14 mouse cellular contexts compared by ENCODE assay signal in the genomic region with DNA sequence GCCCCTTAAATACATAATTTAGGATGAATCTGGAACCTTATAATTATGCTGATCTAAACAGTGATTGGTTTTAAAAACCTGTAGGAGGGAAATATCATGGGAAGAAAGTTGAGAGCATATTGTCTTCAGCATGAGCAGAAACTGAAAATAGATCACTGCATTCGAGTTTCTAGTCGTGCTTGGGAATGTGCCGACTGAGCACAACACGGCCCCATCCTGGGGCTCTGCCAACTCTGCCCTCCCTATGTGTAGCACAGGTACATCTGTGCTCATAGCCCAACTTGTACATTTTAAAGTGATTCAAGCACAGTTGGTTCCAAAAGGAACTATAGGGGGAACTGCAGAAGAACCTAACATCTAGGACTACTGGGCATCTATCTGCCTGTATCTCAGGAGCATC.
DNase-seq lines count a peak whose midpoint lies in the region.
"Had no signal": no experiment of that assay in that cellular context is flagged by ENCODE, and none has a peak within 500 bp of the region (broad histone marks: within the 10 kb centered on the region; RNA-seq: fewer than 3 reads in every experiment).

No protein-coding gene starts in this region.

- WGBS in forebrain, embryonic 10.5 days, result 85% methylated on average over 4 of the region's 4 CpGs

- no peak overlapping the region for H3K27ac ChIP-seq in forebrain, embryonic 10.5 days
- H3K27ac ChIP-seq: embryonic facial prominence, embryonic 13.5 days; heart, embryonic 13.5 days; hindbrain, embryonic 15.5 days; midbrain, embryonic 12.5 days had no signal

- no peak overlapping the region for H3K4me3 ChIP-seq in forebrain, embryonic 10.5 days
- H3K4me3 ChIP-seq: embryonic facial prominence, embryonic 13.5 days; heart, embryonic 13.5 days; hindbrain, embryonic 15.5 days; midbrain, embryonic 12.5 days had no signal

- H3K9me3 ChIP-seq in forebrain, embryonic 10.5 days, result no peaks in the 10 kb centered on the region
- H3K9me3 ChIP-seq: embryonic facial prominence, embryonic 13.5 days; heart, embryonic 13.5 days; hindbrain, embryonic 15.5 days; midbrain, embryonic 12.5 days had no signal

- no peaks in the 10 kb centered on the region for H3K27me3 ChIP-seq in forebrain, embryonic 10.5 days (ENCODE audit: poor library complexity, severe bottlenecking)
- H3K27me3 ChIP-seq: embryonic facial prominence, embryonic 13.5 days; heart, embryonic 13.5 days; hindbrain, embryonic 15.5 days; midbrain, embryonic 12.5 days had no signal

- H3K36me3 ChIP-seq in forebrain, embryonic 10.5 days (replicated peaks), result no peaks in the 10 kb centered on the region
- H3K36me3 ChIP-seq: embryonic facial prominence, embryonic 13.5 days; heart, embryonic 13.5 days; hindbrain, embryonic 15.5 days; midbrain, embryonic 12.5 days had no signal

- DNase-seq in cerebellum, postnatal 10 days, result peak; percentile 10 to 30
- DNase-seq in cerebellum, postnatal 4 days (ENCODE audit: low spot score in 2 of 2), result no peak
- peak; percentile 27 to 34 for DNase-seq in frontal cortex, postnatal 14 days (ENCODE audit: low spot score in 2 of 2)
- DNase-seq in layer of hippocampus, postnatal 25 days (ENCODE audit: extremely low spot score in 1 of 2, low spot score in 1 of 2), result peak; percentile 24 to 42
- DNase-seq in left cerebral cortex, postnatal 4 days, result peak; percentile 11
- DNase-seq in B cell, adult 2 months, result no peak
- DNase-seq in forebrain, embryonic 10.5 days (ENCODE audit: extremely low spot score, low spot score), result no peak
- DNase-seq in cerebellum, adult 11 months, result no peak
- DNase-seq: cerebellum, postnatal 36 days; lung, postnatal 14 days had no signal

- no peaks in the 10 kb centered on the region for H3K4me1 ChIP-seq in forebrain, embryonic 10.5 days
- H3K4me1 ChIP-seq: embryonic facial prominence, embryonic 13.5 days; heart, embryonic 13.5 days; hindbrain, embryonic 15.5 days; midbrain, embryonic 12.5 days had no signal

- intact Hi-C loops in left cerebral cortex, postnatal 4 days (cut with DNase I), result no loop called here

Comparison
In these comparisons a context has a peak if more than half of its experiments do, and no peak if none do; other contexts are left out.
1. DNase-seq: peak in cerebellum, postnatal 10 days (2 of 2), frontal cortex, postnatal 14 days (2 of 2), layer of hippocampus, postnatal 25 days (2 of 2) and left cerebral cortex, postnatal 4 days (single experiment); none in cerebellum, postnatal 4 days (0 of 2), B cell, adult 2 months (0 of 2), forebrain, embryonic 10.5 days (single experiment) and cerebellum, adult 11 months (single experiment).